Mouse (Mus musculus): ENCODE measurements around the gene Tpsb2. TPM values are rescaled to one million over a fixed set of nuclear protein-coding genes. Genes with fewer than 3 reads are reported as not detected.
A peak's percentile ranks its signal among the peaks of the same experiment; 100 is the strongest.

Gene Tpsb2
- total RNA-seq (2017), result not detected in 2 replicates

DNA sequence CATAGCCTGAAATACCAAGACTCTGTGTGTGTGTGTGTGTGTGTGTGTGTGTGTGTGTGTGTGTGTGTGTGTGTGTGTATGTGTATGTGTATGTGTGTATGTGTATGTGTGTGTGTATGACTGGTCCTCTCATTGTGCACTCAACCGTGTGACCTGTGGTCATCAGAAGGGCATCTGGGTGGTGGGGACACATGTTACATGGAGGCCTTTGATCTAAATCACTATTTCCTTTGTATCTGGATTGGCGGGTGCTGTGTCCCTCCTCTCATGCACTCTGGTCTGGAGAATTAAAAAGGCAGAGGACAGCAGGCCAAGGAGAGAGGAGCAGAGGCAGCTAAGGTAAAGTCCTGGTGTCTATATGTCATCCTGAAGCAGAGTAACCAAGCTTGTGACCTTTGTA, at the start of gene Tpsb2:
Gene Tpsb2 (plus strand): TSS at position 301 of the 400 bp plus-strand sequence.
- no peak for ATAC-seq (replicated peaks; ENCODE audit: low read depth, poor library complexity, severe bottlenecking)

DNA sequence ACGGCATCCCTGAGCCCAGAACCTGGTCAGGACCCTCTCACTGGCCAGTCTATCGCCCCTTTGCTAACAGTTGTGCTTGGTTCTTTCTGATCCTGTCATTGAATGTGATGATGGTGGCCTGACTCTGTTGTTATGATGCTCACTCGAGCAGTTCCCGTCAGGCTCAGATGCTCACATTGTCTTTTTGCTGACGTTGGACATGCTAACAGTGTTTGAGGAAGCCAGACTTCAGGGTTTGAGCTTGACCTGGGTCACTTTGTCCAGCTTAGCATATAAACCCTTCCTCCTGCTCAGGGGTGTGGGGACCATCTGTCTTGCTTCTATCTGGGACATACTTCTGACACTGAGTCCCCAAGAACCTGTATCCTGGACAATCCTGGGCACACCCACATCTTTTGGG, 47.8 kb upstream of the Tpsb2 start, which contains the start of gene Prss29:
Gene Prss29 (plus strand): TSS at position 301 of the 400 bp plus-strand sequence.
- ATAC-seq (replicated peaks; ENCODE audit: low read depth, poor library complexity, severe bottlenecking), result no peak

DNA sequence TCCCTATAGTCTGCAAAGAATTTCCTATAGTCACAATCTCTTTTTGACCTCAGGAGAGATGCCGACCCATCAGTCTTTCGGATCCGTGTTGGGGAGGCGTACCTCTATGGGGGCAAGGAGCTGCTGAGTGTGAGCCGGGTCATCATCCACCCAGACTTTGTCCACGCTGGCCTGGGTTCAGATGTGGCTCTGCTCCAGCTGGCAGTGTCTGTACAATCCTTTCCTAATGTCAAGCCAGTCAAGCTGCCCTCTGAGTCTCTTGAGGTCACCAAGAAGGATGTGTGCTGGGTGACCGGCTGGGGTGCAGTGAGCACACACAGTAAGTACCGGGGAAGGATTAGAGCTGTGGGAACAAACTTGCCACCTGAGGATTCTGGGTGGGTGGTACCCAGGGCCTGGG, 45.3 kb upstream of the Tpsb2 start:
- ATAC-seq (replicated peaks; ENCODE audit: low read depth, poor library complexity, severe bottlenecking), result no peak

DNA sequence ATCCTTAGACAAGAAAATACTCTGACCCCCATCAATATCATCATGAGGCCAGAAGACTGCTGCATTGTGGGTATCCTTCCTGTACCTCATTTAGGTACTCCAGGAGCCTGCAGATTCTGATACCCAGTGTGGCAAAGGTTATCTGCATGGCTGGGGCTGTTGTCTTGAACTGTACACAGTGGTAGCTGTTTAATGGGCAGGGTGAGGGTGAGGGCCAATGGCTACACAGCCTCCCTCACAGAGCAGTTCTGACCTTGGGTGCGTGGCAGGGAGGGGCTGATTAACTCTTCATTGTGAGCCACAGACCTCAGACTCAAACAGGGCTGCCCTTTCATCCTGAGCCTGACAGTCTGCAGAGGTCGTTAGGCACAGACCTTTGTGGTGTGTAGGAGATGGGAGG, 43.2 kb upstream of the Tpsb2 start:
- no peak for ATAC-seq (replicated peaks; ENCODE audit: low read depth, poor library complexity, severe bottlenecking)

DNA sequence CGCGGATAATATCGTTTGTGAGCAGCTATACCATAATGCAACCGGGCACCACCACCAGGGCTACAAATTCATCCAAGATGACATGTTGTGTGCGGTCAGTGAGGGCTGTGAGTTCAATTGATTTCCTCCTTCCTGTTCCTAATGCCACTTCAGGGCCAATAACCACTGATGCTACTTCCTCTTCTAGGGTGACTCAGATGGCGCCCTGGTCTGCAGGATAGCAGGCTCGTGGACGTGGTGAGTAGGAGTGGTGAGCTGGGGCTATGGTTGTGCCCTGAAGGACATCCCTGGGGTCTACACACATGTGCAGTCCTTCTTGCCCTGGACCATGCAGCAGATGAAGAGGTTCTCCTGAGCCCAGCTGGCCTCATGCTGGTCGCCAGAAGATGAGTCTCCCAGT, 33.8 kb upstream of the Tpsb2 start:
- ATAC-seq (replicated peaks; ENCODE audit: low read depth, poor library complexity, severe bottlenecking), result peak; percentile 83

DNA sequence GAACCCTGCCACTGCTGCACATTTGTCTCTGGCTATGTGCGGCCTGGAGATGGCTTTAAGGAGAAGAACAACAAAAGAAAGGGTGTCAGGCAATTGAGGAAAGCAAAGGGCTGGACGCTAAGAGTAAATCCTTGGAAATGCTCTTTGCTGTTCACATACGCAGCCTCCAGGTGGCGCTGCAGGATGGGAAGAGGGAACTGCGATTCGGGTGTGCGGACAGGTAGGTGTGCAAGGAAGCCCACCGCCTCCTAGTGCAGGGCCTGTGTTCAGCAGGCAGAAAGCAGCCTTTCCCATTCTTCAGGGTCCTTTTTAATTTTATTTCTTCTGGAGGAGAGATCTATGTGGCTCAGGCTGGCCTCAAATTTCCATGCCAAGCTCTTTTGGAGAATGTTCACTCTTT, 32.2 kb upstream of the Tpsb2 start:
- peak; percentile 62; the same call in 1 of the 2 replicates for ATAC-seq (replicated peaks; ENCODE audit: low read depth, poor library complexity, severe bottlenecking)

DNA sequence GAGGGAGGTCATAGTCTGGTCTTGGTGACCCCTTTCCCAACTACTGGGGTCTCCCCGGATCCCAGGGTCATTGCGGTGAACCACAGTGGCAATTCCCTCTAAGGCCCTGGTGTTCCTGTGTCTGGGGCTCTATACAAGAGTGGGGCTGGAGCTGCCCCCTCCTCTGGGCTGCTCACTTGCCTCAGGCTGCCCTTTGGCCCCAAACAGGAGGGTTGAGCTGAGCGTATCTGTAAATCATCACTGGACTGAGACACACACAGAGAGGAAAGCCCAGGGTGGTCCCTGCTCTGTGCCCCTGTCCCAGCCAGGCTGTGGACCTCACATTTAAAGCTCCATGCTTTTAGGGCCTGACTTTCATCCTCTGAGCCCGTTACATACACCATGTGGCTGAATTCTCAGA, 27.9 kb upstream of the Tpsb2 start:
- ATAC-seq (replicated peaks; ENCODE audit: low read depth, poor library complexity, severe bottlenecking), result no peak

DNA sequence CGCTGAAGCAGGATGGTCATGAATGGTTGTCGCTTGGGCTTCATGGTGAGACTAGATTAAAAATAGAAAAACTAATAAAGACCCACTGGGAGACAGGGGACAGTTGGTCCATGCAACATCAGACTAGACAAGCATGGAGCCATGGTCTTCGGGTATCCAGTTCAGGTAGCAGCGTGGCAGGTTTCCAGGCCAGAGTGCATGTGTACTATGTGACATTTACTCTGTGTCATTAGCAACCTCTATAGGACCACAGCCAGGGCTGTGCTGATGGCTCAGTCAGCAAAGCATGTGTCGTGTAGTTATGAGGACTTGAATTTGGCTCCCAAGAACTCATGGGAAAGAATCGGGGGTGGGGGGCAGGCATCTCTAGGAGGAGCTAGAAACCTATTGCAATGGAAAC, 26.1 kb upstream of the Tpsb2 start:
- no peak for ATAC-seq (replicated peaks; ENCODE audit: low read depth, poor library complexity, severe bottlenecking)

DNA sequence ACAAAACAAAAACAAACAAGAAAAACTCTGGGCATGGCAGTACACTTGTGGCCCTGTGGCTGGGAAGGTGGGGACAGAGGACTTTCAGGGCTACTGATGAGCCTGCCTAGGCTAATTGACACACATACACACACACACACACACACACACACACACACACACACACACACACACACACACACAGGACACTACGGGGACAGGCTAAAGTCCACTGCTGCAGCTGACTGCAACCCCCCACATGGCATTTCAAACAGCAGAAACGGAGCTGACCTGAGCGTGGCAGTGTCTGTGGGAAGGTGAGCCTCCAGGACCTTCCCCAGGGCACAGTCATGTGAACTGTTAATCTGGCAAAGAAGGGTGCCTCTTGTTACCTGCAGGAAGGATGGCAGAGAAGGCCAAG, 24.6 kb upstream of the Tpsb2 start:
- ATAC-seq (replicated peaks; ENCODE audit: low read depth, poor library complexity, severe bottlenecking), result no peak

DNA sequence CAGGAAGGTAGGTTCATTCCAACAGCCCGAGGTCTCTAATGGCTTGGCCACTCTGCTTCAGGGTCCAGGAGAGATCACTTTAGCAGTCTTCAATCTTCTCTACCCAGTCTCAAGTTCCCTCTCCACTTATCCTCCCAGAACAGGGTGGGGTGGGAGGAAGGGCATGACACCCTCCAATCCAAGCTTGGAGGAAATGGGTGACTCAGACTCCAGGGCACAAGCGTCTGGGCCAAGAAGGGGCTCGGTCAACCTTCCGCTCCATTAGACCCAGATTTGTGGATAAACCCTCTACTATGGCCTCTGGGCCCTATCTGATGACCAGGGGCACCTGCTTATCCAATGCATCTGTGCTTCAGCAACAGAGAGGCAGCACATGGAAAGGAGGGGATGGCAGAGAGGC, 20.6 kb upstream of the Tpsb2 start, which contains the start of gene Tpsab1:
Gene Tpsab1 (minus strand): TSS at position 101 of the 400 bp plus-strand sequence.
- no peak for ATAC-seq (replicated peaks; ENCODE audit: low read depth, poor library complexity, severe bottlenecking)

DNA sequence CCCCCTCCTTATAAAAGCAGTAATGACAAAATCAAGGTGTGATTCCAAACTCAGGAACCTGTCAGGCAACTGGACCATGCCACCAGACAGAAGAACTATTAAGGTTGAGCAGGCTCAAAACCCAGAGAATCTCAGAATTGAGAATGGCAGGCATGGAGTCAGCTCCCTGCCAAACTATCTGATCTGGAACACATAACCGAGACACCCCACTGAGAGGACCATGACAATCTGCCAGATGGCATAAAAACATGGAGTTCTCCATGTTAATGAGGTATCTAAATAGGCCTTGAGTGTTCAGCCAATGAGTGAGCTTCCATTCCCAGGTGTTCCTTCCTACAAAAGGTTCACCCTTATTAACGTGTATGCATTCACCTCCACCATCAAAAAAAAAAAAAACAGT, 4.8 kb upstream of the Tpsb2 start:
- no peak for ATAC-seq (replicated peaks; ENCODE audit: low read depth, poor library complexity, severe bottlenecking)

DNA sequence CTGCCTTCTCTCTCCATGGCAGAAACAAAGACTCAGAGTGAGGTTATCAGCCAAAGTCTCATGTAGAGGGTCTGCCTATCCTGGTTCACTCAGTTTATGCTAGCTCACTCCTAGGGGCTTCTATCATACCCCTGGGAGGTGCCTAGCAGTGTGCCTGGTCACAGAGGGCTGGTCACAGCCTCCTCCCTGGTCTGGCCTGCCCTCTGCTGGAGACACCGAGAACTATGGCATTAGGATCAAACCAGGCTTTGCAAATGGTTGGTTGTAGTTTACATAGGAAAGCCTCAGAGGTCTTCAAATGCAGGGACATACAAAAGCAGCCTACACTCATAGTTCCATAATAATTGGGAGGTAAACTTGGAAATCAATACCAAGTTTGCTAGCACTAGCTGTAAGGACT, 2.4 kb upstream of the Tpsb2 start:
- ATAC-seq (replicated peaks; ENCODE audit: low read depth, poor library complexity, severe bottlenecking), result peak; percentile 82

DNA sequence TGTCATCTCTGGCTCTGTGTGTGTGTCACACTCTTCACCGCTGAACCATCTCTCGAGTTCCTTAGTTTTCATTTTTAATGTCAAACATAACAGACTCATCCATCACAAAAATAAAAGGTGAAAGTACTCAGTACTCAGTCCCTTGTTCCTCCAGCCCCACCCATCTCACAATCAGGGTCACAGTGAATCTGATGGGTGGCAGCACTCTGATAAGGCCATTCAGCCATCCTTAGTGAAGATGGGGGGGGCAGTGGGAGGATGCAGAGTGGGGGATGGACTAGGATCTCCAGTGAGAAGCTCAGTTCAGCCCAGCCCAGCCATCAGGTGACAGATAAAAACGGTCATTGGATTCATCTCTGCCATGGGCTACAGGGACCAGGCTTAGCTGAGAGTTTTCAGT, 2.9 kb downstream of the Tpsb2 start, which contains the start of gene Tpsg1:
Gene Tpsg1 (plus strand): TSS at position 301 of the 400 bp plus-strand sequence.
- no peak for ATAC-seq (replicated peaks; ENCODE audit: low read depth, poor library complexity, severe bottlenecking)

DNA sequence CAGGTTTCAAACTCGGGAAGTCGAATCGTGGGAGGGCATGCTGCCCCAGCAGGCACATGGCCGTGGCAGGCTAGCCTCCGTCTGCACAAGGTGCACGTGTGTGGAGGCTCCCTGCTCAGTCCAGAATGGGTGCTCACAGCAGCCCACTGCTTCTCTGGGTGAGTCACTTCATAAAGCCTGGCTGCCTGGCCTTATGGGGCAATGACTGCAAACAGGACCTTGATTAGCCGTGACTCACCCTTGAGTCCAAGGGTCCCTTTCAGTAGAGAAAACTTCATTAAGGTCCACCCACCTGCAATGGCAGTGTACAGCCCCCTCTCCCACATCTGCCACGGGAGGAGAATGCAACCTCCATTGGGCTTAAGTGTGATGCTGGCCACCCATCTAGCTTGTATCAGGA, 6.4 kb downstream of the Tpsb2 start:
- no peak for ATAC-seq (replicated peaks; ENCODE audit: low read depth, poor library complexity, severe bottlenecking)

DNA sequence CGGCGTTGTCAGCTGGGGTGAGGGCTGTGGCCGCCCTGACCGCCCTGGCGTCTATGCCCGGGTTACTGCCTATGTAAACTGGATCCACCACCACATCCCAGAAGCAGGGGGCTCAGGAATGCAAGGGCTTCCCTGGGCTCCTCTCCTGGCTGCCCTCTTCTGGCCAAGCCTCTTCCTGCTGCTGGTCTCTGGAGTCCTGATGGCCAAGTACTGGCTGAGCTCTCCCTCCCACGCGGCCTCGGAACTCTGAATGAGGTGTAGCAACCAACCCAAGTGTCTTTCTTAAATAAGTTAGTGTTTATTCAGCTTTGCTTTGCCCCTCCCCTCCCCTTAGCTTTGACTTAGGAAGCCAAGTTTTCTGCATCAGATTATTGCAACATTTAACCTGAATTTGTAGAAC, 7.9 kb downstream of the Tpsb2 start:
- no peak for ATAC-seq (replicated peaks; ENCODE audit: low read depth, poor library complexity, severe bottlenecking)

DNA sequence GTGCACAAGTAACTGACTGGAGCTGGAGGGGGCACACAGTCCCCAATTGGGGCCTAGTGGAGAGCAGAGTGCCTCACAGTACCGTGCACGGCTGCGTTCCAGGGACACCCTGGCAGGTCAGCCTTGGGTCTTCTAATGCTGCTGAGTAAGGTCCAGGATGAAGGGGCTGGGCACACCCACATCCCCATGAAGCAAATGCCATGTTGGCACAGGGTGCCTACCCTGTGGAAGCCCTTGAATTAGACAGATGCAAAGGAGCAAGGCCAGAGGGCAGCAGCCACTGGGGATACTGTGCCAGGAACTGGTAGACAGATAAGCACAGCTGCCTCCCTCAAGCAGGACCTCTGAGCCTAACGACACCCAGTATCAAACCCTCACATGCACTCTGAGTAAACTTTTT, 28.4 kb downstream of the Tpsb2 start:
- no peak for ATAC-seq (replicated peaks; ENCODE audit: low read depth, poor library complexity, severe bottlenecking)

DNA sequence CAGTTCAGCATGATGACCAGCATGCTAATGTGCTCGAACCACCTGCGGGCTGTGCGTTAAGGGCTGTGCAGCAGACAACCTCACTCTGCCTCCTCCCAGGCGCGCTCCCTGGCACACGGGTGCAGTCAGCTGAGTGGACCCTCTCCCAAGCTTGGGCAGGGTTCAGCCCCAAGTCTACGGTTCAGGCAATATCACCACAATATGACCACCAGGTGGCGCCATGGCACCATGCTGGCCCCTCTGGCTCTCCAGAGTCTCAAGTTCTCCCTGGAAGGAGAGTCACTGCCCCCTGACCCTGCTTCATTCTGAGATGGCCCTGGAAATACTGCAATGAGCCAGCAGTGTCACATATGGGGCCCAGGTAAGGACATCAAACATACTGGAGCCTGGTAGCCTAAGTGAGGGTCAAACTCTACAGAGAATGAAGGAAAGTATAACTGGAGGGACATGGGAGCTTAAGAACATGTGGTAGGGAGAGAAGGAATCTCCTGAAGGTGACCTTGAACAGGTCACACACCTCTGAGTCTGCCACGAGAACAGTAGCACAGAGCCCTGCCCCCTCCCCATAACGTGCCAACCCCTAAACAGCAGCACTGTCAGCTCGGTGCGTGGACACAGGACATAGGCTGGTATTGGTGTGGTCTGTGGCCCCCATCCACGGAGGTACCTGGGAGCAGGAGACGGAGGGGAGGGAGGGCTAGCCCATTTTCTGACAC, 31.9 kb downstream of the Tpsb2 start:
- peak; percentile 67 for ATAC-seq (replicated peaks; ENCODE audit: low read depth, poor library complexity, severe bottlenecking)

DNA sequence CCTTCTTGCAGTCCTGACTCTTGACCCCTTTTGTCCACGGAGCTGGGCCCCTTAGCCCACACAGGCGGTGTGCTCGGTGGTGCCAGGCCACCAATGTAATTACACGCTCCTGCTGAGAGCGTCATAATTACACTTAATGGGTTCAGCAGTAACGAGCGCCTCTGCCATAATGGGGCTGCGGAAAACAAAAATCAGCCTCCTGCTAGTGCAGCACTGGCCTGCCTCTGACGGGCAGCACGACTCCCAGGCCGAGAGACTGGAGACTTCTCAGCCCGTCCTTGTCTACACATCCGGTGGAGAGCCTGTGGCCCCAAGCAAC, 32.4 kb downstream of the Tpsb2 start:
- no peak for ATAC-seq (replicated peaks; ENCODE audit: low read depth, poor library complexity, severe bottlenecking)

DNA sequence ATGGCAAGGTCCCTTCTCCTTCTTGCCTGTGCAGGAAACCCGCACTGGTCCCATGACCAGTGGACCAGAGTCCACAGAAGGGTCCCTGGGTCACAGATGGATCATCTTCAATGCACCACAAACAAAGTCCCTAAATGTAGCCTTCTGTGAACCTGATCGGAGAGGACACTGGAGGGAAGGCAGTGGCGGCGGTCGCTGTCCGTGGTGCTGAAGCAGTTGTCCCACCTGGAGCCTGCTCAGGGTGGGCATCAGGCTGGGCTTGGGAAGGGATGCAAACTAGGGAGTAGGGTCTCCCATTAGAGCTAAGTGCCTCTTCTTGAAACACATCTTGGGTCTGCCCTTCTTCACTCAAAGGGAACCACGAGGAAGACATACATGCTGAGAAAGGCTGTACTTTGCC, 34.3 kb downstream of the Tpsb2 start:
- peak; percentile 46; the same call in 1 of the 2 replicates for ATAC-seq (replicated peaks; ENCODE audit: low read depth, poor library complexity, severe bottlenecking)

DNA sequence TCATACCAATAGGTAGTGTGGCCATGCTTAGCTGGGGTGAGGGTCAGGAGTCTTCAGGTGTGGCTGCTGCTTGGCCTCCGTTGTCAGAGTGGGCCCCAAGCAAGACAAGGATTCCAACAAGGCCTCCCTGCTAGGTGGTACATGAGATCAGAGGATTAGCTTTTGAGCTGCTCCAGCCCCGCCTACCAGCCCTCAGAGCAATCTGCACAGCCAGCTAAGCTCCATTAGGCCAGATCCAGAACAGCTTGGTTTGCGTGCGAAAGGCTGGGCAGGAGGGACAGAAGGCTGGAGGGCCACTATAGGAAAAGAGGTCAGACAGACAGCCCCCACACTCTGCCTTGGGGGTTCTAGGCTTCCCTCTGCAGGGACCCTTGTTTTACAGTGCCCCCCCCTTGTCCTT, 35.4 kb downstream of the Tpsb2 start:
- no peak for ATAC-seq (replicated peaks; ENCODE audit: low read depth, poor library complexity, severe bottlenecking)

DNA sequence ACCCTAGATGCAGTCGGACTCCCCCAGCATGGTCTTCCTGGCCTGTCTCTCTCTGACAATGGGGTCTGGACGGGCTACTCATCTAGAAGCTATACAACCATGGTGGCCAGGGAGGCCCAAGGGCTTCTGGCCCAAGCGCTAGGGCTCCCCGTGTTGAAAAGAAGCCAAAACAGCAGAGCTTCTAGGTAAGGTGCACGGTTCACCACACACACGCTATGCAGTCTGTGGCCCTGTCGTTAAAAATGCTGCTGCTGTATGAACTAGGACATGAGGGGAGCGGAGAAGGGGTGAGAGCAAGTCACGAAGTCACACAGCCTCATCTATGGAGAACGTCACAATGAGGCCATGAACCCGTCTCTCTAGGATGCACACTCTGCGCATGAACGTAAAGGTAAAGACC, 36.1 kb downstream of the Tpsb2 start:
- no peak for ATAC-seq (replicated peaks; ENCODE audit: low read depth, poor library complexity, severe bottlenecking)

DNA sequence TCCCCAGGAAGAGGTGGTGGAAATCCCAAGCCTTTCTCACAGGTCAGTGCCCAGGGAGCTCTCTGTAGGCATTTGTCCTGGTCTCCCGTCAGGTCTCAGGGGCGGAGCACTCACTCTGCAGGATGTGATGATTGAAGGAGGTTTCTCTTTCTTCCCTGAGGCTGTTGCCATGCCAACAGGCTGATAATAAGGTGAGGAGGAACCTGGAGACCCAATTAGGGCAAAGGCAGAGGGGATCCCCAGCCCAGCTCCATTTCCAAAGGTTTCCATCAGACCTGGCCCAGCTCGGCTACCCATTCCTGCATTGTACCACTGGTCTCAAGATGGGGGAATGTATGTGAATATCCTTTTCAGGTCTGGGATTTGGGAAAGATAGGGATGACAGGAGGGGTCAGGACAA, 38.1 kb downstream of the Tpsb2 start:
- ATAC-seq (replicated peaks; ENCODE audit: low read depth, poor library complexity, severe bottlenecking), result no peak
